Mouse (Mus musculus) forebrain, embryonic 11.5 days (tissue): ENCODE measurements around the gene Rcc2. TPM values are rescaled to one million over a fixed set of nuclear protein-coding genes. Genes with fewer than 3 reads are reported as not detected.

Experiments used
- ATAC-seq: fragments of 200-750 bp; cut with Nextera tagmentation; replicated peaks from 2 replicates; pipeline ENCODE4 v1.8.0; 2017; ENCODE audit warnings: moderate TSS enrichment; ENCODE audit not compliant: low FRiP score
- DNase-seq: peaks from one replicate; pipeline ENCODE4 v3.0.0-alpha.2; 2017; ENCODE audit warnings: low spot score
- H3K27ac ChIP-seq: fragments of 300-500 bp; sonication (generic); 2 replicates; pipeline ENCODE4 v1.5.1; 2014; ENCODE audit warnings: low read depth, low read length
- H3K27me3 ChIP-seq: fragments of 300-500 bp; sonication (generic); 2 replicates; pipeline ENCODE4 v1.6.1; 2014; ENCODE audit warnings: mild to moderate bottlenecking, low read length, mixed read lengths; ENCODE audit not compliant: control insufficient read depth, insufficient read depth
- H3K36me3 ChIP-seq: fragments of 300-500 bp; sonication (generic); 2 replicates; pipeline ENCODE4 v1.6.1; 2014; ENCODE audit warnings: mild to moderate bottlenecking, low read length, moderate library complexity, mixed read lengths; ENCODE audit not compliant: control insufficient read depth, insufficient read depth
- H3K4me1 ChIP-seq: fragments of 300-500 bp; sonication (generic); replicated peaks from 2 replicates; pipeline ENCODE4 v1.6.1; 2014; ENCODE audit warnings: low read length, mixed read lengths; ENCODE audit not compliant: control insufficient read depth, insufficient read depth
- H3K4me2 ChIP-seq: fragments of 300-500 bp; sonication (generic); 2 replicates; pipeline ENCODE4 v1.6.1; 2014; ENCODE audit warnings: low read depth, mild to moderate bottlenecking, low read length, moderate library complexity, mixed read lengths; ENCODE audit not compliant: severe bottlenecking
- H3K4me3 ChIP-seq: fragments of 300-500 bp; sonication (generic); 2 replicates; pipeline ENCODE4 v1.5.1; 2014; ENCODE audit warnings: low read depth, low read length
- H3K9ac ChIP-seq: fragments of 300-500 bp; sonication (generic); 2 replicates; pipeline ENCODE4 v1.6.1; 2014; ENCODE audit warnings: low read length
- H3K9me3 ChIP-seq: fragments of 300-500 bp; sonication (generic); 2 replicates; pipeline ENCODE4 v1.6.1; 2016; ENCODE audit warnings: low read length, mixed read lengths; ENCODE audit not compliant: control insufficient read depth
- WGBS: fragments of 180-500 bp; shearing (Covaris S2); extraction: QIAGEN DNeasy Blood & Tissue Kit; methylation state at CpG from one replicate; pipeline ENCODE4 v1.1.7; 2014; 5-methylcytosine and 5-hydroxymethylcytosine counted together
- polyA plus RNA-seq: library from polyadenylated mRNA; unstranded; fragments of >200 nt; fragmentation: Nextera tagmentation; extraction: Ambion mirVana; gene quantifications from 2 replicates; pipeline ENCODE4 v1.2.1, GENCODE M21; 2014

Gene Rcc2
- polyA plus RNA-seq, 1 experiment from 2014 or later, result 91.6 TPM

DNA sequence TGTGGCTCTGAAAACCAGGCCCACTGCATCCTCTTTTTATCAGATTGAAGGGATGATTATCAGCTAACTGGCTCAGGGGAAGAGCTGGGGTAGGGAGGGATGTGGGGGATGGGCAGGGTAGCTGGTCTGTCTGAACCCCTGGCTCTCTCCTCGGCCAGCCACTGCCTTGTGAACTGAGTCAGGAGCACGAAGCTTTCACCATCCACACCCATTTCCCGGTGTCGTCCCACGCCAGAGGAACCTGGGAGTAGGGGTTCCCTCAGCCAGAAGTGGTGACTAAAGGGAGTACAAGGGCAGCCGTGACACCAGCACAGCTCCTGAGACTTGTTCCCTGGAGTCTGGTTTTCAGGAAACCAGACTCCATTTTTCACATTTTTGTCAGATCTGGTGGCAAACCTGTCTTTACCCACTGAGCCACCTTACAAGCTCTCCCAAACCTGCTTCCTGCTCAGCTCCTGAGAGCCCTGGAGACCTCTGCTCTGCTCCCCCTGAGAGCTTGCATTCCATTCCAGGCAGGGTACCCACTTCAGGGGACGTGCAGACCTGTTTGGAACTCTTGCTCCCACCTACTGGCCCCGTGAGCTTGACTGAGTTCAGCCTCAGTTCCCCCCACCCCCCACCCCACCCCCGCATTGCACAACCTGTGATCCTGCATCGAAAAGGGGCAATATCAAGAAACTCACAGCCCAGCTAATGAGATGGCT, 37.3 kb upstream of the Rcc2 start:
- H3K36me3 ChIP-seq, result no peaks in the 10 kb centered on the region
- no peaks in the 10 kb centered on the region for H3K27me3 ChIP-seq
- no peak overlapping the region for H3K4me2 ChIP-seq
- WGBS, result 32% methylated on average over 10 of the region's 10 CpGs
- H3K4me1 ChIP-seq, result peaks cover 18% of the 10 kb centered on the region
- H3K9ac ChIP-seq, result no peak overlapping the region
- DNase-seq, result no peak
- no peak for ATAC-seq
- no peaks in the 10 kb centered on the region for H3K9me3 ChIP-seq
- H3K27ac ChIP-seq, result no peak overlapping the region
- H3K4me3 ChIP-seq, result no peak overlapping the region

DNA sequence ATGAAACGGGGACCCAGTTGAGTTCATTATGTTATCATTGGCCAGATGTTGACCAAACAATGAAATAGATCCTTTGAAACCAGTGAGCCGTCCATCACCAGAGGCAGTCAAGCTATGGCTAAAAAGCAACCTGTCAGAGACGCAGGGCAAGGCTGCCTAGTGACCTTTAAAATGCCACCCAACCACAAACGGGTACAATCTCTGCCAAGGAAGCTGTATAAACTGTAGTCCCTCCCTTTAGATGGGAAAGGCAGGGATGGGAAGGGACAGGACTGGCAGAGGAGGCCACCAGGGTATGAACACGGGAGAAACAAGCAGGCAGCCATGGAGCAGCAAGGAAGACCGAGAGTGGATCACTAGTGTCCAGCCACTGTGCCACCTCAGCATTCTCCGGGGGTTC, 35.3 kb upstream of the Rcc2 start:
- Histone ChIP-seq H3K36me3 (no peaks in the 10 kb centered on the region), H3K4me2 (no peak overlapping the region), H3K27me3 (no peaks in the 10 kb centered on the region), H3K4me3 (no peak overlapping the region), H3K9me3 (no peaks in the 10 kb centered on the region), H3K4me1 (peaks cover 13% of the 10 kb centered on the region; the same call in 1 of the 2 replicates), H3K27ac (no peak overlapping the region), H3K9ac (no peak overlapping the region)
- ATAC-seq (no peak), DNase-seq (no peak)
- 73% methylated on average over 7 of the region's 7 CpGs for WGBS

DNA sequence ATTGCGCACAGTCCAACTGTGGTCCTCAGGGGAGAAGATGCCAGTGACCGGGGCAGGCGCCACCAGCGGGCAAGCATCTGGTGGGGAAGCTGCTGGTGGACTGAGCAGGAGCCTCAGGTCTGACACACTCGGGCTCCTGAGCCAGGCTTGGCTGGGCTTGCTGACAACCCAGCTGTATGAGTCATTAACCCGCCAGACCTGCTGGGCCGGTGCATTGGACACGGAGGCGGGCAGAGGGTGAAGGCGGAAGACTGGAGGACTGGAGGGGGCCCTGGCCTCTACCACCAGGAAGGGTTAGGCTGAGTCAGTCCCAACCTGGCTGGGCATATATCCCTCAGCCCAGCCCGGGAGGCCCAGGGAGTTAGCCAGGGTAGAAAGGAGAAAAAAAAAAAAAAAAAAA, 34.6 kb upstream of the Rcc2 start, which contains the start of gene Arhgef10l:
Arhgef10l (minus strand) TSS at position 253 of the 400 bp plus-strand sequence.
- Histone ChIP-seq H3K27ac (no peak within 1 kb of the TSS), H3K36me3 (no peaks in the 10 kb centered on the region), H3K4me1 (peaks cover 13% of the 10 kb centered on the region; the same call in 1 of the 2 replicates), H3K27me3 (no peaks in the 10 kb centered on the region), H3K4me2 (no peak within 1 kb of the TSS), H3K9ac (no peak within 1 kb of the TSS), H3K4me3 (no peak within 1 kb of the TSS), H3K9me3 (no peaks in the 10 kb centered on the region)
- ATAC-seq, result no peak
- DNase-seq, result no peak
- 87% methylated on average over 11 of the region's 11 CpGs for WGBS

DNA sequence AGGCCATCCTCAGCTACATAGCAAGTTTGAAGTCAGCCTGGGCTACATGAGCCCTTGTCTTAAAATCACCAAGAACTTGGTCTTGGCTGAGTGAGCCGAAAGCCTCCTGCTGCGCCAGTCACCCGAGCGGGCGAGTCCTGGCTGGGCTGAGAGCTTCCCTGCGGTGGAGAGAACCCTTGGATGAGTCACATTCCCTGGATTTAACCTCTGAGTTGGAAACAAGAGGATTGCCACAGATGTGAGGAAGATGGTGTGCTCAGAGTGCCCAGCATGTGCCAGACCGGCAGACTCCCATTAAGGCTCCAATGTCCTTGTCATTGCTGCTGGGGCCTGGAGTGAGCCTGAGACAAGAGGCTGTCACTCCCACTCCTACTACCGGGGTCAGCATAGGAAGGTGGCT, 32.5 kb upstream of the Rcc2 start:
- 91% methylated on average over 8 of the region's 8 CpGs for WGBS
- H3K27ac ChIP-seq, result no peak overlapping the region
- no peaks in the 10 kb centered on the region for H3K36me3 ChIP-seq
- DNase-seq (no peak), ATAC-seq (no peak)
- H3K9me3 ChIP-seq, result no peaks in the 10 kb centered on the region
- peaks cover 4% of the 10 kb centered on the region; the same call in 1 of the 2 replicates for H3K4me1 ChIP-seq
- H3K9ac ChIP-seq, result no peak overlapping the region
- no peak overlapping the region for H3K4me3 ChIP-seq
- no peak overlapping the region for H3K4me2 ChIP-seq
- no peaks in the 10 kb centered on the region for H3K27me3 ChIP-seq

DNA sequence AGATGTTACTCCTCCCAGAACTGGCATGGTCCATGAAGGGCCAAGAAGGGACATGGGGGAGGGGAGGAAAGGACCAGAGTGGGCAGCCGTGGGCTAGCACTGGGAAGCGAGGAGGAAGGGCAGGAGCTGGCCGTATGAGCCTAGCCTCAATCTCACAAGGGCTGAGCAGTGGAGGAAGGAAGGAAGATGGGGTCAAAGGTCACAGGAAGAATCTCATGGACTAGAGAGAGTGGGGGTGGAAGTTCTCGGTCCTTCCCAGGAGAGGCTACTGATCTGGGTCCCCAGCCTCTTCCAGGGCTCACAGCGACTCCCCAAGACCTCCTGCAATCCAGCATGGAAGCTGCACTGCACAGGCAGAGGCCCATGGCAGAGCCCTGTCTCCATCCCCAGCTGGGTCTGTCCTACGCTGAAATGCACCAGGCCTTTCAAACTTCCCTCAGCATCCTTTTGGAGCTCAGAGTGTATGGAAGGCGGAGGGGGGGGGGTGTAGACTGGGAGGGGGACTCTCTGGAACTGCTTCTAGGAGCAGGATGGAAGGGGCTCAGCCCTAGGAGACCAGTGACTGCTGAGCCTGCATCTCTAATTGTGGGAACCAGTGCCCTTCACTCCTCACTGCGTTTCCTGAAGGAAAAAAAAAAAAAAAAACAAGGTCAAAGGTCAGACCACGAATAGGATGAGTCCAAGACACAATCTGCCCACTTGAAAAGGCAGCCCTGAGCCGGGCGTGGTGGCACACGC, 26.6 kb upstream of the Rcc2 start:
- H3K4me2 ChIP-seq, result no peak overlapping the region
- DNase-seq, result no peak
- H3K27ac ChIP-seq, result no peak overlapping the region
- no peaks in the 10 kb centered on the region for H3K27me3 ChIP-seq
- no peaks in the 10 kb centered on the region for H3K9me3 ChIP-seq
- H3K4me1 ChIP-seq, result no peaks in the 10 kb centered on the region
- 52% methylated on average over 12 of the region's 12 CpGs for WGBS
- no peaks in the 10 kb centered on the region for H3K36me3 ChIP-seq
- ATAC-seq, result 0 out of 2 replicates have a peak, but pooled peaks have one; percentile 39
- H3K4me3 ChIP-seq, result no peak overlapping the region
- H3K9ac ChIP-seq, result no peak overlapping the region

DNA sequence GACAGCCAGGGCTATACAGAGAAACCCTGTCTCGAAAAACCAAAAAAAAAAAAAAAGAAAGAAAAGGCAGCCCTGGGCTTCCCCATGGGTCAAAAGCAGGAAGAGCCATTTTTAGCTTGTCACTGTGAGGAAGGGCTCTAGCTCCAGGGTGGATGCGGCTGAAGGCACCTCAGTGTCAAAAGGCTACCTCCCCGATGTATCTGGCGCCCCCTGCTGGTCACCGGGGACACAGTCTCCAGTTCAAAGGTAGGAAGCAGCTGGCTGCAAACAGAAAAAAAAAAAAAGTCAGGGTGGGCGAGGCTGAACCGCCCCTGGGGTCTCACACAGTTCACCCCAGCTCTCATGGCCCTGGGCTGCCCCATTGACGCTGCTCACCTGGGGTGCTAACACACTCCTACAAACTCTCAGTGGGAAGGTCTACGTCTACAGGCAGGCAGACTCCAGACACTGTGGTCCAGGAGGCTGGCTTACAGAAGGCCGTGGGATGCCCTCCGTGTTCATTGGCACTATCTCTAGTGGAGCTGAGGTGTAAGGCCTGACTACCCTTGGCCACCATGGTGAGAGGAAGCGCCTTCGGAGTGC, 25.9 kb upstream of the Rcc2 start:
- Histone ChIP-seq H3K27ac (no peak overlapping the region), H3K36me3 (no peaks in the 10 kb centered on the region), H3K9me3 (no peaks in the 10 kb centered on the region), H3K4me3 (no peak overlapping the region), H3K9ac (no peak overlapping the region), H3K4me2 (no peak overlapping the region), H3K4me1 (no peaks in the 10 kb centered on the region), H3K27me3 (no peaks in the 10 kb centered on the region)
- peak; percentile 94 for DNase-seq
- WGBS, result 36% methylated on average over 12 of the region's 13 CpGs
- ATAC-seq, result peak; percentile 10; the same call in 1 of the 2 replicates

DNA sequence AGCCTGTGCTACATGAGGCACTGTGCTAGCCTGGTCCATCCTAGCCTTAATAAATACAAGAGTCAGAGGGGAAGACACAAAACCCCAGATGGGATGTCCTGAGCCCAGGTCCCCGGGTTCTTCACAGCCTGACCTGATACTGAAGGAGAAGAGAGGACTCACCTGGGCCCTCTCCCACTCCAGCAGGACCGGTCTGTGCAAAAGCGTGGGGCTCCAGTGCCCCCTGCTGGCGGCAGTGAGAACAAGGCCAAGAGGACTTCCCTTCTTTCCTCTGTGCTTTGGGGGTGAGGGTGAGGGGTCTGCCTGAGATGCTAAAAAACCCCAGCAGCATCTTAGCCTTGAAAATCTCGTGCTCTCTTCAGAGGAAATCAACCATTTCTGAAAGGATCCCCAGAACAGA, 21.3 kb upstream of the Rcc2 start:
- Histone ChIP-seq H3K9me3 (no peaks in the 10 kb centered on the region), H3K9ac (no peak overlapping the region), H3K27me3 (no peaks in the 10 kb centered on the region), H3K27ac (no peak overlapping the region), H3K4me1 (no peaks in the 10 kb centered on the region; the same call in 1 of the 2 replicates), H3K36me3 (no peaks in the 10 kb centered on the region), H3K4me3 (no peak overlapping the region), H3K4me2 (no peak overlapping the region)
- WGBS, result 21% methylated on average over 5 of the region's 5 CpGs
- ATAC-seq, result peak; percentile 33; the same call in 1 of the 2 replicates
- DNase-seq, result peak; percentile 84

DNA sequence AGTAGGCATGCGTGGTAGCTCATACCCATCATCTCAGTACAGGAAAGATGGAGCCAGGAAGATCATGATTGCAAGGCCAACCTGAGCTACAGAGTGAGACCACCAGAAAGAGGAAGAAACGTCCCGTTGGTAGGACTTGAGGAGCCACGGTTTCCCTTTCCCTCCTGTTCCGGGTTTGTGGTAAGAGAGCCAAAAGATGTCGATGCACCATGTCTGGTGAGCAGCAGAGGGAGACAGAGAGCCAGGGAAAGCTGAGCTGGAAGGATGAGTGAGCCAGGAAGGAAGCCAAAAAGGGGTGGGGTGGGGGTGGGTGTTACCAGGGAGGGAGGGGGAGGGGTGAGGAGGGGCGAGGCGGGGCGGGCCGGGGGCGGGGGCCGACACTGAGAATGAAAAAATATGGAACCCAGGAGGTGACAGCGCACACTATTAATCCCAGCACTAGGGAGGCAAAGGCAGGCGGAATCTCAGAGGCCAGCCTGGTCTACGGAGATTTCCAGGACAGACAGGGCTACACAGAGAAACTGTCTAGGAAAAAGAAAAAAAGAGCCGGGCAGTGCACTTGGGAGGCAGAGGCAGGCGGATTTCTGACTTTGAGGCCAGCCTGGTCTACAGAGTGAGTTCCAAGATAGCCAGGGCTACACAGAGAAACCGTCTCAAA, 20.5 kb upstream of the Rcc2 start:
- Histone ChIP-seq H3K27ac (no peak overlapping the region), H3K9me3 (no peaks in the 10 kb centered on the region), H3K9ac (no peak overlapping the region), H3K4me2 (no peak overlapping the region), H3K4me1 (peaks cover 6% of the 10 kb centered on the region; the same call in 1 of the 2 replicates), H3K27me3 (no peaks in the 10 kb centered on the region), H3K36me3 (no peaks in the 10 kb centered on the region), H3K4me3 (no peak overlapping the region)
- 30% methylated on average over 17 of the region's 18 CpGs for WGBS
- peak; percentile 87 for DNase-seq
- ATAC-seq, result no peak
